Mouse (Mus musculus) T-helper 17 cell (primary cell): Measurements from ENCODE around the gene Xntrpc.
"Not testable (repeated sequence)": the region's sequence is repeated elsewhere in the genome, so short reads cannot be mapped to it uniquely, and the experiment has no call there.

Source experiments
- in situ Hi-C, 2 experiments: fragments of 300-600 bp; cut with MboI, MseI; formaldehyde crosslinking; loops; 1 replicate in 1 of 2; 2 replicates in 1 of 2; pipeline ENCODE4 v1.15.1; 2025; ENCODE audit warnings: high pct_unique_total_duplicates in 2 of 2

Xntrpc gene

DNA sequence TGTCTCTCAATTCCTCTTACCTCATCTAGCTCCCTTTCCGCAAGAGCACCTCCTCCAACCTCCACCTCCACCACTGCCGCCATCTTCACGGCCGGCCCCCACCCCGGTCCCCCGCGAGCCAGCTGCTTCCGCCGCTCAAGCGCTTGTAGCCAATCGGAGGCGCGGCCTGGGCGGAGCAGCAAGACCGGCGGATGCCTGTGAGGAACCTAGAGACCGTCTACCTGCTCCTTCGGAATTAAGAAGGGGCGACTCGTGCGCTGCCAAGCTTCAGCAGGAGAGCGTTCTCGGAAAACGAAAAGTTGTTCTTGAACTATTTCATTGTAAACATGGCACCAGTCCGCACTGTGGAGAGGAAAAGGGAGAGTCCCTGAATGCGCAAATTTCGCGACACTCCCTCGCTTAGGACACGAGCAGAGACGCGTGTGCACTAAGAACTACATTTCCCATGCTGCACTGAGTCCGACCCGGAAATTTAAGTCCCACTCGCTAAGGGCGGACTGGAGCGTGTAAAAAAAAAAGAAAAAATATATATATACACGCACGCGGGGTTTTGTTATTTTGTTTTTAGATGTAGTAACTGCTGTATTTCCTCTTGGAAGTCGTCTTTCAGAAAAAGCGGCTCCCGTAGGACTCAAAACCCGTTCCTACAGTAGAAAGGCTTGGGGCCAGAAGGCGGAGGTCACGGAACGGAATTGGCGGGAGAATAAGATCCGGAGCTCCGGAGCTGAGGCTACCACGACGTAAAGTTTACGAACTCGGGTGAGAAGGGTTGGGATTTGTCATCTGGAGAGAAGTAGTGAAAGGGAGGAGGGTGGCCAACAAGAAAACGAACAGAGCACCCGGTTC, at the start of gene Xntrpc, which contains the start of the genes Rnf121 and Xndc1:
Xntrpc (plus strand) TSS at position 668 of the 846 bp plus-strand sequence.
Rnf121 (minus strand) TSS at position 424 of the 846 bp plus-strand sequence.
Xndc1 (plus strand) TSS at position 466 of the 846 bp plus-strand sequence.
- in situ Hi-C loops = loop anchor here in 1 of 2 experiments (10.0 kb wide), 1 partner anchor 400 kb away; the partner anchor contains the start of gene Clpb

DNA sequence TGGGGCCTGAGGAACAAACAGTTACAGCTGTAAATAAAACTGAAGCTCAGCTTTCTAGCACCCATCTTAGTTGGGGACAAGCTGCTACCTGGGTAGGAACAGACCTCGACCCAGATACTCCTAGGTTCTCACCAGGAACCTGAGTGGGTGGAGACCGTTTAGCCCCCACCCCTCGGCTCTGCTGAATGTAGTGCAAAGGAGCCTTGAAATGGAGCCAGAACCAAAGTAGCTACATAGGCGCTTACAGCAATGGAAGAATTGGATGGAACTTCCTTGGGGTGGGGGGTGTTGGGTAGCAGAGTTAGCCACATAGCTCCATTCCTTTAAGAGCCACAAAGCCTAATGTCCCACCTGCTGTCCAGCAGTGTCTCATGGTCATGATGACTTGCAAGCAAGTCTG, 48.6 kb upstream of the Xntrpc start:
- in situ Hi-C loops = no loop called here

DNA sequence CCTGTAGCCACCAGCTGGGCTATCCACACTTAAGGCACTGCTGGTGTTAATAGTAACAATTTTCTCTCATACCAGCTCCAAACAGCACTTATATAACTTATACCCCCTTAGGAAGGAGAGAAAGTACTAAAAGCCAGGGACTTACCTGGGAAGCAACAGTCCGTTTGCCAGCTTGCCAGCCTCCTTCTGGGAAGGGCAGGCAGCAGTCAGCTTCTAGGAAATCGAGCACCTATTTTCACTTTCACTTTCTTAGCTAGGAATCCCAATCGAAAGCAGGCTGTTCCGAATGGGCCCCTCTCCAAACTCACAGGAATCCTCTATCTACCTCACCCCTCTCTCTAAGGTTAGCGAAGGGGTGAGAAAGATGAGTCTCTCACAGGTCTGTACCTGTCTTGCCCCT, 48.1 kb upstream of the Xntrpc start:
- in situ Hi-C loops = no loop called here

DNA sequence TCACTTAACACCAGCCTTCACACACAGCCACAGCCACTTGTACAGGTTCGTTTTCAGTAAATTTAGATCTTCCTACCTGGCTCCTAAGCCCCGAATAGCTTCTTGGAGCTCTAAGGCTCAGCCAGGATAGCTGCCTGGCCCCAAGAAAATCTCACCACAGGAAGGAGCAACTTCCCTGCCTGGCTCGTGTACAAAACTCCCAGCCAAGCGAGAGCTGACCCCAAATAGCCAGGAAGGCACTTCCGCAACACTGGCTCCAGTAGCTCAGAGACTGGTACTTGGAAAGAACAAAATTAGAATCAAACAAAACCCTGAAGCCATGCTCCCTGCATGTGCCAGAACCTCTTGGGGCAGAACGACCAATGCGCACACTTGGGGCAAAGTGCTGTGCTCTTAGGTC, 47.5 kb upstream of the Xntrpc start:
- in situ Hi-C loops = no loop called here

DNA sequence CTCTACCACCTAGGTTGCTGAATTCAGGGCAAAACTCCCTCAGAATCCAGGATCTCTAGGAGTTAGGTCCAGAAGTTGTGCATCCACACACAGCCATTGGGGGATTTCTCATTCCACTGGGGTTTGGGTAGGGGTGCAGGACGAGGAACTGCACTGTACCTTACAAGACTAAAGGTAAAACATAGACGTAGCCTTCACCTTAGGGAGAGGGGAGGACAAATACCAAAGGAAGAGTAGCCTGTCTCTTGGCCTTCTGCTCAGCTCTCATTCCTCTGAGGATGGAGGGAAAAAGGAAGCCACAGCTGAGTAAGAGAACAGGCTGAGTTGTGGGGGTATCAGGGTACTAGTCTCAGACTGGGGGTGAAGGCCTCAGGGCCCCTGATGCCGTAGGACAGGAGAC, 46.9 kb upstream of the Xntrpc start, which contains the start of gene Il18bp:
Il18bp (minus strand) TSS at position 101 of the 400 bp plus-strand sequence.
- in situ Hi-C loops = no loop called here

DNA sequence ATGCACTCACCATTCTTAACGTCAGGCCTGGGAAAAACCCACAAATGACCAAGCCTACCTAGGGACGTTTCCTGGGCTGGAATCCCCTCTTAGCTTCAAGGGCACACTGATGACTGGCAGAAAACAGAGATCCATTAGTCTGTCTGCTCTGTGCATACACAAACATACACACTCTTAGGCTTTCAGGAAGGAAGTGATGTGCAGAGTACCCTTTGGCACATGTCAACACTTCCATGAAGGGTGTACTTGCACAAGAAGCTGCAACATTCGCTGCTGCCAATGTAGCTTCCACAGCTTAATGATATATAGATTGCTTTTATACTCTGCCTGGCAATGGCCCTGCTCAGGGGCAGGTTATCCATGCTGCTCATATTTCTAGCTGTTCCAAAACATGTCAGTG, 46.2 kb upstream of the Xntrpc start:
- in situ Hi-C loops = no loop called here

DNA sequence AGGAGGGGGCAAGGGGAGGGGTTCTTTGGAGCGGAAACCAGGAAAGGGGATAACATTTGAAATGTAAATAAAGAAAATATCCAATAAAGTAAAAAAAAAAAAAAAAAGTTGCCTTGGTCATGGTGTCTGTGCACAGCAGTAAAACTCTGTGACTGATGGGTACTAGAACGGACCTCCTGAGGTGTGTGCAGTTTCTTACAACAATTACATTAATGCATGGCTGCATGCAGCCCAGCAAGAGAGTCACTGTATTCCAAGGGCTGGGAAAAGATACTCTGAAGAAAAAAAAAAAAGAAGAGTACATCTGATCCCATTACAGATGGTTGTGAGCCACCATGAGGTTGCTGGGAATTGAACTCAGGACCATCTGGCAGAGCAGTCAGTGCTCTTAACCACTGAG, 44.6 kb upstream of the Xntrpc start:
- in situ Hi-C loops = not testable (repeated sequence)

DNA sequence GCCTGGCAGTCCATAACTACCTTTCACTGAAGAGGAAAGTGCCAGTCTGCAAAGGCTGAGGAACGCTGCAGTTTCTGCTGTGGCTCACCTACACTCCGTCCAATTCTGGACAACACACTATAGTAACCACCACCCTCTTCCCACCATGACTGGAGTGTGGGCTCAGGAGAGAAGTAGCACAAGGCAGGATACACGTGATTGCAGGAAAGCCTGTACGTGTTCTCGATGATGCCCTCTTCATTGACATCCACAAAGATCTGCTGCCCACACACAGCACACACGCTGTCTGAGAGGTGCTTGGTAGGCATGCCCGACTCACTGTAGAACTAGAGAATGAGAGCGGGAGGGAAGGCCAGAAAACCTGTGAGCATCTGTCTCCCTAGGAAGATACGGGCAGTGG, 41.7 kb upstream of the Xntrpc start:
- in situ Hi-C loops = no loop called here

DNA sequence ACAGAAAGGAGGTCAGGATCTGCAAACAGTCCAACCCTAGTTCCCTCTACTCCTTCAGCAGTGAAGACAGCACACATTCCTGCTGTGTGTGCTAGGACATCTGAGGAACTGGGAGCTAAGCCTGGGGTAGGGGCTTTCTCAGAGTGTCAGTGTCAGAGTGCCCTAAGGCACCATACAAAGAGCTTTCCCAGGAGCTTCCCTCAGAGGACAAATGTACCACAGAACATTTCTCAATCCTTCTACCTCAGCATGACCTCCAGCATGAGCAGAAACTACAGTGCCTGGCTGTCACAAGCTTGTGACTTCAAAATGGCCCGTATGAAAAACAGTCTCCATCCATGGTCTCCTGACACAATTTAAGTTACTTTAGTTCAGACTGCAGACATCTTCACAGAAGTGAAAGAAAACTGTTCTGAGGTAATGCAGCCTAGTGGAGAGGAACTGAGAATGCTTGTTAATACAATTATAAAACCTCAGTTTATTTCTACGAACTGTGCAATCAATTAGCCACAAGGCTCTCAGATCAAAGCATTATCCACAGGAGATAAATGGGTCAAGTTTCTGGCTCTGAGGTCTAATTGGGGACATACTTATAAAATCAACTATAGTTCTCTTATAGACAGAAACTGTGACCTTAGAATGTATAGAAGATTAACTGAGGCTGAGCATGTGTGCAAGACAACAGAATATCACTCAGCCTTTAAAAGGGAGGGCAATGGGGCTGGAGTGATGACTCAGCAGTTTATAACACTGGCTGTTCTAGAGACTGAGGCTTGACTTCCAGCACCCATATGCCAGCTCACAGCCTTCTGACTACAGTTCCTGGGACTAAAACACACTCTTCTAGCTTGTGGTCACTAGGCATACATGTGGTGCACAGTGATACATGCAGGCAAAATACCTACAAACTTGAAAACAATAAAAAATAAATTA, 40.1 kb upstream of the Xntrpc start:
- in situ Hi-C loops = no loop called here

DNA sequence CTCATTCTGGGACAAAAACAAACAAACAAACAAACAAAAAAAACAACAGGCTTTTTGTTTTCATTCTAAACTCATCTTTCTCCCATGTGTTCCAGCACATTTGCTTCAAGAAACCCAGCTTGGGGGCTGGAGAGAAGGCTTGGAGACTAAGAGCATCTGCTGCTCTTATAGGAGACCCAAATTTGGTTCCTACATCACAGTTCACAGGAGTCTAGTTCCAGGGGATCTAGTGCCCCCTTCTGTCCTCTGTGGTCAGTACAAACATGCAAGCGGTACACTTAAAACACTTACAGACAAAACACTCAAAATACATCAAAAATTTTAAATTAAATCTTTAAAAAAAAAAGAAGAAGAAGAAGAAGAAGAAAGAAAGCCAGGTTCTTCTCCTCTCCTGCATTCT, 30.6 kb upstream of the Xntrpc start:
- in situ Hi-C loops = no loop called here

DNA sequence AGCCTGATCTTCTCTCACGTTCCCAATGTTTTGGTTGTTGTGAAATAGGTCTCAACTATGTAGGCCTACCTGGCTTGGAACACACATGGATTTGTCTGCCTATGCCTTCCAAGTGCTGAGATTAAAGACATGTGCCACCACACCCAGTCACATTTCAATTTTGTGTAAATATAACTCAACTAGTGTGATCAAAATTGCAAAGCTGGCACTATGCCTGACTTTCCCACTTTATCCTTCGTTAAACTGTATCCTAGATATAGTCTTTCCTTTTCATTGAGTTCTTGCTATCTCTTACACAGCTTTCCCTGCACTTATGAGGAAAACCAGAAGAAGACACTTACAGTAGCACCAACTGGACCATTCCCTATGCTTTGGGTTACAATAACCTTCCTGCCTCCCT, 30.0 kb upstream of the Xntrpc start:
- in situ Hi-C loops = no loop called here

DNA sequence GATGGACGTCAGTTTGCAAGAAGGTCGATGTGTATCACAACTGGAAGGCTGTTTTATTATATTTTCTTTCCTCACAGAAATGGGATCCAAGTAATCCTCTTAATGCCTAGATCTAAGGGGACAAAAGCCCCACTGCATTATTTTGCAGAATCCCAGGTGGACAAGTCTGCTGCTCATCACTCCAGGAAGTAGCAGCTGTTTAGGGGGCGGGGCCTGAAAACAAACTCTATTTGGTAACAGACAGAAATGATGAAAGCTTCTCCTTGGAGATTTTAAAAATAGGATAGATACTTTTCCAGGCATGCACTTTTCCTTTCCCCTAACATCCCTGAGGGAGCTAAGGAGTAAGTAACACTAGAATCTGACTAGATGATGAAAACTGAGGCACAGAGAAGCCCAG, 28.2 kb upstream of the Xntrpc start:
- in situ Hi-C loops = no loop called here

DNA sequence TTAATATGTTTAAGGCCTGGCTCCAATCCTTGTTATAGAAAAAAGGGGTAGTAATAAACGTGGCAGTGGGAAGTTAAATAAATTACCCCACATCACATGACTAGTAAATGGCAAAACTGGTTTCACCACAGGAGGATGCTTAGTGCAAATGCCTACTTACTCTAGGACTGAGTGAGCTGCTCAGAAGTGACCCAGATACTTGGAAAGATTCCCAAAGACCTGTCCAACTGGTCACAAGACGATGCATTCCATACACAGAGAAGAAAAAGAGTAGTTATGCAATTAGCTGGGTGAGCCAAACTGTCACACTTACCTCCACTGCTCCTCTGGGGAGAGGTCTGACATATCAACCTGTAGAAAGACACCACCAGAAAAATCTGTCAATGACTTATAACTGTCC, 23.2 kb upstream of the Xntrpc start:
- in situ Hi-C loops = no loop called here

DNA sequence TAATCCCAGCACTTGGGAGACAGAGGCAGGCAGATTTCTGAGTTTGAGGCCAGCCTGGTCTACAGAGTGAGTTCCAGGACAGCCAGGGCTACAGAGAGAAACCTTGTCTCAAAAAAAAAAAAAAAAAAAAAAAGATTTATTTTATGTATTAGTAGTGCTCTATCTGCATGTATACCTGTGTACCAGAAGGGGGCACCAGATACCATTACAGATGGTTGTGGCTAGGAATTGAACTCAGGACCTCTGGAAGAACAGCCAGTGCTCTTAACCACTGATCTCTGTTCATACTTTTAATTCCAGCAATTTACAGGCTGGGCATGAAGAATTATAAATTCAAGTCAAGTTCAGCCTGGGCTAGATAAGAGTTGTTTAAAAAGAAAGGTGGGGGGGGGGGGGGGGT, 17.0 kb upstream of the Xntrpc start:
- in situ Hi-C loops = loop anchor here in 1 of 2 experiments (5.0 kb wide), 1 partner anchor 34 kb away; the partner anchor contains the start of gene Trpc2

DNA sequence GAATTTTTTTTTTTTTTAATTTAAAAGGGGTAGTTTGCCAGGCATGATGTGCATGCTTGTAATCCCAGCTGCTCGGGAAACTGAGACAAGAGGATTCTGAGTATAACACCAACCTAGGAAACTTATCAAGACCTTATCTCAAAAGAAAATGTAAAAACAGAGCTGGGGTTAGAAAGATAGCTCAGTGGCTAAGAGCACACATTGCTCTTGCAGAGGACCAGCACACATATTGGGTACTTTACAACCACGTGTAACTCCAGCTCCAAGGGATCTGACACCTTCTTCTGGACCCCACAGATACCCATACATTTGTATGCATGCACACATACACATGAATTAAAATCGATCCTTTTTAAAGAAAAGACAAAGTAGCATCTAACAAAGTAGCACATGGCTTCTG, 4.2 kb upstream of the Xntrpc start:
- in situ Hi-C loops = loop anchor here in 1 of 2 experiments (10.0 kb wide), 1 partner anchor 397 kb away; the partner anchor contains the start of gene Clpb

DNA sequence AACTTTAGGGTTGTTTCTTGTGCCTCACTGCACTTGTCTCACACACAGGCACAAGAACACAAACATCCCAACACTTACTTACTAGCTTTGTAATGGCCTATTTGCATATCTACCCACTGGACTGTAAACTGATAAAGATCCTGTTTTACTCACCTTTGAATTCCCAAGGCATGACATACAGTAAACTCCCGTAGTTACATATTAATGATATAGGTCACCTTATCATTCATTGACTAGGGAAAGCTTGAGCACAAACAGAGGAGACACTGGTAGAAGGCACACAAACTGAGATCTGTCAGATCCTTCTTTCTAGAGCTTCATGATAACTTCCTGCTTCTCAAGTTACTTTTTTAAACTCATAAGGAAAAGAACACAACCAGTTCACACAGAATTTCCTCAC, 3.3 kb upstream of the Xntrpc start:
- in situ Hi-C loops = loop anchor here in 1 of 2 experiments (10.0 kb wide), 1 partner anchor 397 kb away; the partner anchor contains the start of gene Clpb

DNA sequence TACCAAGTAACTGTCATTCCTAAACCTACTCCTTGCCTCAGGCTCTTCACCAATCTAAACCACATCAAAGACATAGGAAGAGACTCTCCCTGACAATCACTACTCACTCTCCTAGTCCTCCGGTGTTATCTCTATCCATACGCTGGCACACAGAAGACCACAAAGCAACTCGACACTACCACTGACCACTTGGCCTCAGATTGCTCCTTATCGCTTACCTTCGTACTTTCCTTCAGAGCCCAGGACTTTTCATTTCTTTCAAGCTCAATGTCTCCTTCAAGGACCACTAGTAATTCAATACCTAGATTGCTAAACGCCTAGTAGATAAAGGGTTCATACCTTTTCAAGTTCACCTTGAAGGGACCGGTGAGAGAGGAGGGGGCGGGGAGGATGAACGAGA, 1.6 kb upstream of the Xntrpc start:
- in situ Hi-C loops = loop anchor here in 1 of 2 experiments (10.0 kb wide), 1 partner anchor 399 kb away; the partner anchor contains the start of gene Clpb

DNA sequence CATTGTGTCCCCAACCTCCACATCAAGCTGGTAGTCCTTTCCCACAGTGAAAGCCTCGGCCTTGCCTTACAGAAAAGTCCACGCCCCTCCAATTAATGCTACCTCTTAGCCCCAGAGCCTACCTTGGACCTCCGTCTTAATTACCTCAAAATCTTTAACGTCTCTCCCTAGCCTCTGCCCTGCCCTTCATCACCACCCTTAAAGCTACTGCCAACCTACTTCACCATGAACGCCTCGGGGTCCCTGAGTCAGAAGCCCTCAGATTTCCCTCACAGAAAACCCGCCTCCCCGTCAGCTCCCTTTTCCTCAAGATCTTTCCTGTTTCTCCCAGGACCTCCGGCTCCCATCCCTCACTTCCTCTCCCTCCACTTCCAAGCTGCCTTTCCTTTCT, 863 bp upstream of the Xntrpc start:
- in situ Hi-C loops = loop anchor here in 1 of 2 experiments (10.0 kb wide), 1 partner anchor 400 kb away; the partner anchor contains the start of gene Clpb

DNA sequence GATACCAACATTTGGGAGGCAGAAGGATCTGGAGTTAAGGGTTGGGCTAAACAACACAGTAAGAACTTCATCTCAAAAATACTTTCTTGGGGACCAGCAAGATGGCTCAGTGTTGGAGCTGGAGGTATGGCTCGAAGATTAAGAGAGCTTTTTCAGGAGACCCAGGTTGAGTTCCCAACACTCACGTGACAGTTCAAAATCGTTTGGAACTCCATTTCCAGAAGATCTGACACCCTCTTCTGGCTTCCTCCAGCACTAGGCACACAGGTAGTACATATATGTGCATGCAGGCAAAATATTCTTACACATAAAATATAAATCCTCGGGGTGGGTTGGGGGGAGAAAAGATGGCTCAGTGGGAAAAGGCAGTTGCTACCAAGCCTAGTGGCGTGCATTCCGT, 850 bp downstream of the Xntrpc start:
- in situ Hi-C loops = loop anchor here in 1 of 2 experiments (10.0 kb wide), 1 partner anchor 402 kb away; the partner anchor contains the start of gene Clpb

DNA sequence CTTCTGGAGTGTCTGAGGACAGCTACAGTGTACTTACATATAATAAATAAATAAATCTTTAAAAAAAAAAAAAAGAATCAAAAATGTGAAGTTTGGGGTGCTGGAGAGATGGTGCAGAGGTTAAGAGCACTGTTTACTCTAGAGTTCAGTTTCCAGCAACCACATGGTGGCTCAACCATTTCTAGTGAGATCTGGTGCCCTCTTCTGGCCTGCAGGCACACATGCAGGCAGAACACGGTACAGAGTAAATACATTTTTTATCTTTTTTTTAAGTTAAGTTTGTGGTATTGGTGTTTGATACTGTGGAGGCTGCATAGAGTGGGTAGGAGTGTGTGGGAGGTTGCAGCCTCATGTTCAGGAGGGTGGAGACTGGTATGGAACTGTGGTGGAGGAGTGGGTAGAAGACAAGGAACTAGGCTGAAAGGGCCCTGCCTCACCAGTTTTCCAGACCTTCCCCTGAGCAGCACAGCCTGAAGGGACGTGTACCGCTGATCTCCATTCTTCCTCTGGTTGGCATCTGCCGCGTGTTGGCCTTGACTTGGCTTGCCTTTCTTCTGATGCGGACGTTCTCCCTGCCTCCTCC, 11.3 kb downstream of the Xntrpc start:
- in situ Hi-C loops = no loop called here

DNA sequence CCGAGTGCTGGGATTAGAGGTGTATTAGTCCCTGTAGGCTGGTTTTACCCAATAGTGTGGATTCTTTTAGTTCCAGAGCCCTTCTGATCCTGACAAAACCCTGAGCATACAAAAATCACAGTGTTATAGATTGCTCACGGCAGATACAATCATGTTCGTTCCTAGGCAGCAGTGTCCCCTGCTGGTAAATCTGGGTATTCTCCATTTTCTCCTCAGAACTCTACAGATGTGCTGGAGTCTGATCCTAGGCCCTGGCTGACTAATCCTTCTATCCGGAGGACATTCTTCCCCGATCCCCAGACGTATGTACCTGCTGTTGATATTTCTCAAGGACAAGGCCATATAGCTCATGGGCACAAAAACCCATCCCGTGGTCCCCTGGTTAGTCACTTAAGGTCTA, 13.0 kb downstream of the Xntrpc start:
- in situ Hi-C loops = no loop called here
